Mouse (Mus musculus) thymus, adult 2 months (tissue): ENCODE measurements around the gene Itpkb. TPM values are rescaled to one million over a fixed set of nuclear protein-coding genes. Genes with fewer than 3 reads are reported as not detected.
A peak's percentile ranks its signal among the peaks of the same experiment; 100 is the strongest.

Source experiments
- DNase-seq: peaks from one replicate; pipeline ENCODE4 v3.0.0; 2021
- H3K27ac ChIP-seq: fragments of 200-500 bp; 2 replicates; pipeline ENCODE4 v1.5.1; 2012; ENCODE audit warnings: low read length, control low read depth; ENCODE audit not compliant: control insufficient read depth, insufficient read depth
- H3K27me3 ChIP-seq: fragments of 200-500 bp; 2 replicates; pipeline ENCODE4 v1.6.1; 2012; ENCODE audit warnings: mild to moderate bottlenecking, low read length, moderate library complexity, mixed read lengths; ENCODE audit not compliant: control insufficient read depth, insufficient read depth
- H3K36me3 ChIP-seq: fragments of 200-500 bp; 2 replicates; pipeline ENCODE4 v1.6.1; 2012; ENCODE audit warnings: mild to moderate bottlenecking, low read length, moderate library complexity; ENCODE audit not compliant: control insufficient read depth, insufficient read depth
- H3K4me1 ChIP-seq: fragments of 200-500 bp; replicated peaks from 2 replicates; pipeline ENCODE4 v1.6.1; 2012; ENCODE audit warnings: low read length; ENCODE audit not compliant: control insufficient read depth, insufficient read depth
- H3K4me3 ChIP-seq: fragments of 200-500 bp; 2 replicates; pipeline ENCODE4 v1.5.1; 2012; ENCODE audit warnings: mild to moderate bottlenecking, low read length, control low read depth, moderate library complexity; ENCODE audit not compliant: control insufficient read depth, insufficient read depth
- CTCF ChIP-seq: fragments of 200-500 bp; IDR thresholded peaks from 2 replicates; pipeline ENCODE4 v1.5.1; 2012; ENCODE audit warnings: mild to moderate bottlenecking, control low read depth, low read length, moderate library complexity, borderline replicate concordance; ENCODE audit not compliant: control insufficient read depth, poor library complexity, insufficient read depth; ENCODE audit errors: extremely low read depth
- POLR2A ChIP-seq: fragments of 200-500 bp; IDR thresholded peaks from 2 replicates; pipeline ENCODE4 v1.6.1; 2012; ENCODE audit warnings: mild to moderate bottlenecking, low read length, control low read depth, moderate library complexity; ENCODE audit not compliant: control insufficient read depth, poor library complexity, insufficient read depth; ENCODE audit errors: extremely low read depth
- WGBS: fragments of 180-500 bp; shearing (Covaris S2); methylation state at CpG from one replicate; pipeline ENCODE4 v1.1.7; 2018; 5-methylcytosine and 5-hydroxymethylcytosine counted together
- polyA plus RNA-seq: library from polyadenylated mRNA; depleted of rRNA; stranded (reverse); fragments of >200 nt; gene quantifications from 2 replicates; pipeline ENCODE4 v1.2.3, GENCODE M21; 2012

Gene Itpkb
- polyA plus RNA-seq, 1 experiment = 69.0 TPM

DNA sequence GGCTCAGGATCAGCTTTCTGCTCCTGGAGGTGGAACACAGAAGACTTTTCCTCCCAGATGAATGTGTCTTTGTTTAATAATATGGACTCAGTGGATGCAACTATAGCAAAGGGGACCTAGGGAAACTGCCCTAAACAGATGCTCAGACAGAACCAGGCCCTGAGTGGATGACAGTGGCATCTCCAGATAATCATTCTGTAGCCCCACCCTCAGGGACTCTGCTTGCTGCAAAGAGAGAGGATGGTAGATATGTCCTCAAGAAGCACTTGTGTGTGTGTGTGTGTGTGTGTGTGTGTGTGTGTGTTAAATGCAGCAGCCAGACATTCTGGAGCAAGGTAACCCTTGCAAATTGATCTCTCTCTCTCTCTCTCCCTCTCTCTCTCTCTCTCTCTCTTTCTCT, 18.8 kb downstream of the Itpkb start:
- no peak for DNase-seq
- Histone ChIP-seq H3K4me1 (peaks cover 52% of the 10 kb centered on the region), H3K4me3 (no peak overlapping the region), H3K27ac (no peak overlapping the region), H3K36me3 (no peaks in the 10 kb centered on the region), H3K27me3 (no peaks in the 10 kb centered on the region)
- TF ChIP-seq POLR2A (no peak), CTCF (no peak)

DNA sequence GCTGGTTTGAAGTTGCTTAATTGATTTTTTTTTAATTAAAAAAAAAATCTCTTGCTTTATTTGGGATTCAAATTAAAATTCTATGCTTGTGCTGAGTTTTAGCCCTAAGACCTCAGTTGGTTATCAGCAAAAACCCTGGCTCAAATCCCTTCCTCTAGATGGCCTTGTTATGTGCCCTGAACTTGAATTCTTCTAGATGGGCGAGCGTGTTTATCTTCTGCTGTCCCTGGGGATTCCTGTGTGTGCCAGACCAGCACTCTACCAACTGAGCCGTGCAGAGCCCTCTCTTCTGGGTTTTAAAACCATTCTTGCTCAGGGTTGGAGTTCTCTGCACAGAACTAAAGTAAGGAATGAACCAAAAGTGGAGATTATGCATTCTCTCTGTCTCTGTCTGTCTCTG, 22.0 kb downstream of the Itpkb start:
- Histone ChIP-seq H3K27me3 (no peaks in the 10 kb centered on the region), H3K27ac (no peak overlapping the region), H3K4me3 (no peak overlapping the region), H3K36me3 (no peaks in the 10 kb centered on the region), H3K4me1 (peaks cover 61% of the 10 kb centered on the region)
- no peak for TF ChIP-seq CTCF
- no peak for TF ChIP-seq POLR2A
- 94% methylated on average over 3 of the region's 3 CpGs for WGBS
- no peak for DNase-seq

DNA sequence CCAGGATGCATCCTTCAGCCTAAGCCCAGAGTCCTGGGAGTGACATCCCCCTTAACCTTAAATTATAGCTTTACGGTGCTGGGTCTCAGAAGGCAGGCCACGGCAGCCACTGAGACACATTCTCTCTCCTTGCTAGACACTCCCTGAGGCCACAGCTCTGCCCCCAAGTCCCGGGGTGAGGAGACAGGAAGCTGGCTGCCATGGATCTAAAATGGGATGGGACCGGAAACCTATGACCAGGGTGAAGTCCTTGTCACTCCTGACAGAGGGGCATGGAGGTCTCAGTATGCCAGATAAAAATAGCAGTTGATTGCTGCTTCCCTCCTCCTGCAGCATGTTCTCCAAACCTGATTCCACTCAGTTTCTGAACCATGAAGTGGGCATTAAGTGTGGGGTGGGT, 23.8 kb downstream of the Itpkb start:
- Histone ChIP-seq H3K4me3 (no peak overlapping the region), H3K27ac (peak overlapping the region; percentile 17; the same call in 1 of the 2 replicates), H3K27me3 (no peaks in the 10 kb centered on the region), H3K4me1 (peaks cover 76% of the 10 kb centered on the region), H3K36me3 (no peaks in the 10 kb centered on the region)
- 84% methylated on average over 4 of the region's 4 CpGs for WGBS
- TF ChIP-seq CTCF (no peak), POLR2A (no peak)
- DNase-seq = no peak

DNA sequence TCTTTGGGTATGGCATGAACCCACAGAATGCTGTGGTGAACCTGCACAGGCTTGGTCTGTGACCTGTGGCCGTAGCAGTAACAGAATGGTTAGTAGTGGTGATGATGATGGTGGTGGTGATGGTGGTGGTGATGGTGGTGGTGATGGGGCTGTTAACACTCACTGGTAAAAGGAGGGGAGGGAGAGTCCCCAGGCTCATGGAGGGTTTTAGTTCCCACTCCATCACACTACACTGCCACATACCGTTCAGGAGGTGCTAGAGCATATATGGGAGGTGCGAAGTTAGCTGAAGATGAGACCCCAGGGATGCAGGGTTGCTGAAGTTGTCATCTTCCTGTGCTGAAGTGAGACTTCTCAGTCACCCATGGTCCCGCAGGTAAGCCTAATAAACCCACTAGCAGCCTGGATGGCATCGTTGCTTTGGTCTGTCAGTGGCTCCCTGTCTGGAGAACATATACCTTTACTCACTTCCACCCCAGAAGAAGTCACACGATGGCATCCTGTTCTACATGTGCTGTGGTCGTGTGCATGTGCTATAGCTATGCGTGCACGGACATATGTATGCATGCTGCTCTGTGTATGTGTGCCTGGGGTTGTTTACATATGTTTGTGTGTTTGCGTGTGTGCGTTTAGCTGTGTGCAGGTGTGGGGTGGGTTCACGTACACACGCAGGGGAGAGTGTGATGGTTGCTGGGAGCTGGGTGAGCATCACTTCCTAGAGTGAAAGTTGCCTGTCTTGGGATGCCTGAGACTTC, 24.9 kb downstream of the Itpkb start:
- peak overlapping the region; percentile 94 for H3K27ac ChIP-seq
- WGBS = 71% methylated on average over 13 of the region's 13 CpGs
- H3K27me3 ChIP-seq = no peaks in the 10 kb centered on the region
- no peak for TF ChIP-seq POLR2A
- TF ChIP-seq CTCF = no peak
- no peaks in the 10 kb centered on the region for H3K36me3 ChIP-seq
- H3K4me1 ChIP-seq = peaks cover 80% of the 10 kb centered on the region
- H3K4me3 ChIP-seq = no peak overlapping the region
- no peak for DNase-seq

DNA sequence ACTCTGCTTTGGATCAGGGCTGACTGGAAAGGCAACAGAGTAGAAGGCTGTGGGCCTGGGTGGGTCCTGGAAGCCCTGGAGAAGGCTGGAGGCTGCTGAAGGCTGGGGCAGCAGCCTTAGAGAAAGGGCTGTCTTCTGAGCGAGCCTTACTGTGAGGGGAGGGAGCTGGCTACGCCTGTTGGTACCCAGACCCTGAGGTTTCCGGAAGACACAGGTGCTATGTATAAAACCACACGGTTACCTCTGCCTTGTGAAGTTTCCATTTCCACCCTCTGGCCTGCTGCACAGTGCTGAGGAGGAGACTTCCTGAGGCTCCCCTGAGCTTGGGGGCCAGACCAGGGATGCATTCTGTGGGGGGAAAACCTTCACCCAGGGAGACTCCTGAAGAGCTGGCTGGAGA, 25.9 kb downstream of the Itpkb start:
- WGBS = 8% methylated on average over 4 of the region's 4 CpGs
- DNase-seq = peak; percentile 82
- H3K27ac ChIP-seq = peak overlapping the region; percentile 94
- TF ChIP-seq CTCF = no peak
- peak; percentile 46; the same call in 1 of the 2 replicates for TF ChIP-seq POLR2A
- peaks cover 78% of the 10 kb centered on the region for H3K4me1 ChIP-seq
- H3K27me3 ChIP-seq = no peaks in the 10 kb centered on the region
- H3K4me3 ChIP-seq = peak overlapping the region; percentile 10
- H3K36me3 ChIP-seq = no peaks in the 10 kb centered on the region

DNA sequence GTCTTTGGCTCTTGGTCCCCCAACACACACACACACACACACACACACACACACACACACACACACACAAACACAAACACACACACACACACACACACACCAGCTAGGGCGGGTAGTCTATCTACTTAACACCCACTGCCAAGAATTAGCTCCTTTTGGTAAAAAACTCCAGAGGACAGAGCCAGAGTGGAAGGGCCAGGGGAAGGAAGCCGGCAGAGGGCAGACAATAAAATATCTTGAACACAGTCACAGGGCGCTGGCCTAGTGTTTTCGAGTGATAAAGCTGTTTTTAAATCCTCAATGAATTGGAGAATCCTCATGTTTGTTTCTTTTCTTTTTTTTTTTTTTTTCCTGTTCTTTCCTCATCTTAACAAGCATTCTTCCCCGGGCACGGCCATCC, 26.6 kb downstream of the Itpkb start:
- 62% methylated on average over 6 of the region's 6 CpGs for WGBS
- TF ChIP-seq CTCF = no peak
- no peak for TF ChIP-seq POLR2A
- no peak overlapping the region for H3K4me3 ChIP-seq
- H3K4me1 ChIP-seq = peaks cover 74% of the 10 kb centered on the region
- no peak for DNase-seq
- H3K36me3 ChIP-seq = no peaks in the 10 kb centered on the region
- no peaks in the 10 kb centered on the region for H3K27me3 ChIP-seq
- peak overlapping the region; percentile 94 for H3K27ac ChIP-seq

DNA sequence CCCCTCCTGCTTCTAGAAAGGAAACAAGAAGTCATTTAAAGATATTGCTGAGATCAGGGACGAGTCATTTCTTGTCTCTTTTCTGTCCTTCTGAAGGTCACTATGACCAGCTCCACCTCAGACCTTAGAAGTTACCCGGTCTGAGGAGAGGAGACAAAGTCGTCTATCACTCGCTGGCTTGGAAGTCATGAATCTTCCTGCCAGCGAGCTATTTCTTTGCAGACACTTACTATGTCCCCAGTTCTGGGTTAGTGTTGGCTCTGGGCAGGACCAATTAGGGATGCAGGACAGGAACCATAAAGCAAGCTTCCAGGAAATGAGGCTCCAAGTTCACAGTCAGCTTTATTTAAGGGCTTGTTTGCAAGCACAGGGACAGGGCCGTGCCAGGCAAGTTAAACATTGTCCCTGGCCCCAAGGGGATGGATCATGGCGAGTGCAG, 27.6 kb downstream of the Itpkb start:
- Histone ChIP-seq H3K4me3 (no peak overlapping the region), H3K36me3 (no peaks in the 10 kb centered on the region), H3K4me1 (peaks cover 75% of the 10 kb centered on the region), H3K27ac (peak overlapping the region; percentile 27; the same call in 1 of the 2 replicates), H3K27me3 (no peaks in the 10 kb centered on the region)
- TF ChIP-seq CTCF = no peak
- no peak for TF ChIP-seq POLR2A
- DNase-seq = no peak
- 73% methylated on average over 7 of the region's 7 CpGs for WGBS
